Mouse (Mus musculus) heart, postnatal 0 days (tissue): ENCODE measurements at regions not wholly inside any gene's neighbourhood (a gene's known extent, or its start where the extent isn't known, plus 50 kb on each side); places are given as distances from the start of the nearest gene placed in this dataset.

Experiments
- ATAC-seq: fragments of 200-750 bp; cut with Nextera tagmentation; 2 replicates; pipeline ENCODE4 v1.8.0; 2017; ENCODE audit warnings: low read depth, moderate number of reproducible peaks, moderate library complexity; ENCODE audit not compliant: insufficient read depth
- DNase-seq: peaks from one replicate; pipeline ENCODE4 v3.0.0-alpha.2; 2016; ENCODE audit warnings: low spot score
- H3K27ac ChIP-seq: fragments of 300-500 bp; sonication (generic); 2 replicates; pipeline ENCODE4 v1.5.1; 2014; ENCODE audit warnings: low read depth, mild to moderate bottlenecking
- H3K27me3 ChIP-seq: fragments of 300-500 bp; sonication (generic); 2 replicates; pipeline ENCODE4 v1.6.1; 2014; ENCODE audit warnings: low read length, mixed read lengths; ENCODE audit not compliant: control insufficient read depth, insufficient read depth
- H3K36me3 ChIP-seq: fragments of 300-500 bp; sonication (generic); replicated peaks from 2 replicates; pipeline ENCODE4 v1.6.1; 2014; ENCODE audit warnings: low read length, mixed read lengths; ENCODE audit not compliant: control insufficient read depth, insufficient read depth
- H3K4me1 ChIP-seq: fragments of 300-500 bp; sonication (generic); 2 replicates; pipeline ENCODE4 v1.6.1; 2014; ENCODE audit warnings: antibody characterized with exemption; ENCODE audit not compliant: control insufficient read depth, insufficient read depth
- H3K4me2 ChIP-seq: fragments of 300-500 bp; sonication (generic); 2 replicates; pipeline ENCODE4 v1.6.1; 2014; ENCODE audit warnings: low read depth, mild to moderate bottlenecking, low read length, moderate library complexity
- H3K4me3 ChIP-seq: fragments of 300-500 bp; sonication (generic); 2 replicates; pipeline ENCODE4 v1.5.1; 2014; ENCODE audit warnings: low read depth, low read length
- H3K9ac ChIP-seq: fragments of 300-500 bp; sonication (generic); replicated peaks from 2 replicates; pipeline ENCODE4 v1.6.1; 2014; ENCODE audit warnings: low read depth, low read length, mixed read lengths
- H3K9me3 ChIP-seq: fragments of 300-500 bp; sonication (generic); replicated peaks from 2 replicates; pipeline ENCODE4 v1.6.1; 2016; ENCODE audit warnings: low read length; ENCODE audit not compliant: control insufficient read depth
- CTCF ChIP-seq: IDR thresholded peaks from 2 replicates; pipeline ENCODE4 v1.5.1; 2016; ENCODE audit warnings: antibody characterized with exemption, control low read depth, low read depth
- EP300 ChIP-seq: IDR thresholded peaks from 2 replicates; pipeline ENCODE4 v1.6.1; 2016; ENCODE audit warnings: antibody characterized with exemption, low read depth
- WGBS: fragments of 180-500 bp; shearing (Covaris S2); extraction: QIAGEN DNeasy Blood & Tissue Kit; methylation state at CpG from one replicate; pipeline ENCODE4 v1.1.7; 2014; 5-methylcytosine and 5-hydroxymethylcytosine counted together

DNA sequence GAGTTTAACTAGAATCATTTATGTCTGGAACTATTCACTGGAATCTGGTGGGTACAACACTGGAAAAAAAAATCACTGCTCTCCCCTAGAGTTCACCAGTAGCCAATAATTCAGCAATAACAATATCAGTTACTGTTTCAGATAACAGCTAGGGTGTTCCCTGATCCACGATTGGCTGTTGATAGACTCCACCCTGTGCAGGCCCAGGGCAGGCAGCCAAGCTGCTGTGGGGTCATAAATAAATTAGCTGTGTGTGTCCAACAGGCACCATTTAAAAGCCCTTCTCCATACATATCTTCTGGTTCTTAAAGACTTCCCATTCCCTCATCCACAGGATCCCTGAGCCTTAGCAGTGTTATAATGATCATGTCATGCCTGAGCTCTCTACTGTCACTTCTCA is 83.4 kb upstream of the Tas2r134 start:
- ATAC-seq, result no peak
- 61% methylated on average over 1 of the region's 1 CpGs for WGBS
- no peaks in the 10 kb centered on the region for H3K36me3 ChIP-seq
- no peaks in the 10 kb centered on the region for H3K4me1 ChIP-seq
- no peaks in the 10 kb centered on the region for H3K9me3 ChIP-seq
- no peak overlapping the region for H3K4me3 ChIP-seq
- no peak overlapping the region for H3K27ac ChIP-seq
- H3K27me3 ChIP-seq, result no peaks in the 10 kb centered on the region
- no peak overlapping the region for H3K9ac ChIP-seq
- TF ChIP-seq EP300 (no peak), CTCF (no peak)
- H3K4me2 ChIP-seq, result no peak overlapping the region
- DNase-seq, result no peak

GRCm38 (mm10) chr2:51542272-51542671 is 85.0 kb upstream of the Tas2r134 start:
- Histone ChIP-seq H3K27ac (no peak overlapping the region), H3K9ac (no peak overlapping the region), H3K36me3 (no peaks in the 10 kb centered on the region), H3K27me3 (no peaks in the 10 kb centered on the region), H3K4me1 (no peaks in the 10 kb centered on the region), H3K4me2 (no peak overlapping the region), H3K9me3 (no peaks in the 10 kb centered on the region), H3K4me3 (no peak overlapping the region)
- DNase-seq (no peak), ATAC-seq (no peak)
- TF ChIP-seq EP300 (no peak), CTCF (peak; percentile 24; the same call in 1 of the 2 replicates)
- WGBS, result 91% methylated on average over 4 of the region's 4 CpGs

GRCm38 (mm10) chr2:51532709-51533414 is 94.4 kb upstream of the Tas2r134 start:
- no peaks in the 10 kb centered on the region for H3K9me3 ChIP-seq
- no peak overlapping the region for H3K4me3 ChIP-seq
- no peak for DNase-seq
- no peak overlapping the region for H3K27ac ChIP-seq
- H3K36me3 ChIP-seq, result no peaks in the 10 kb centered on the region
- 61% methylated on average over 11 of the region's 11 CpGs for WGBS
- no peaks in the 10 kb centered on the region for H3K27me3 ChIP-seq
- no peak overlapping the region for H3K9ac ChIP-seq
- TF ChIP-seq CTCF (no peak), EP300 (0 out of 2 replicates have a peak, but pooled peaks have one; percentile 52)
- no peaks in the 10 kb centered on the region for H3K4me1 ChIP-seq
- no peak overlapping the region for H3K4me2 ChIP-seq
- no peak for ATAC-seq

DNA sequence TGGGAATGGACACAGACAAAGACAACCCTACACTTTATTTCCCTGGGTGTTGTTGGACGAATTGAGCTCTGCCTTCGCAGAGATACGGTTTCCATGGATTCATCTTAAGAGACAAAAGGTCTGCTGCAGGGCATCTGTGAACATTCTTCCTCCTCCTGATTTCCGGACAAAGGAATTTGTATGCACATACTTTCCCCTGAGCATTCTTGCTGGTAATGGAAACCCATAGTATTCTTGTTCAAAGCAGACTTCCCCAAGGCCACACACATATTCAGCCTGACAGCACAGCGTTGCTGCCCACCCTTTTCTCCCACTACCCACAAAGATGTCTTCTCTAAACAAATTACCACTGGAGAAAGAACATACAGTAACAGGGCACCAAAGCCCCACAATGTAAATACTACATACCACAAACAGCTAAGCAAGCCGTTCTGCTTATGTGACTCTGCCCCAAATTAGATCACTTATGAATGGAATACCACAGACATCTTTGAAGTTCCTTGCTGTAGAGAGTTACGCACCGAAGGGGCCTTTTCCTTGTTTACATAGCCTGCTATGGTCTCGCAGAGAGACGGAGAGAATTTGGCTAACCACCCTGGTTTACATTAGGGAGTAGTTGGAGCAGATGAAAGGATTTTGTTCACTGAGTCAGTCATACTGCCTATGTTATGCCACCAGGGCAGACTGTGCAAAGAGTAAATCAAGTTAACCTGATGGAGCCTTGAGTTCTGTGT is 96.0 kb upstream of the Tas2r134 start:
- no peak for DNase-seq
- no peaks in the 10 kb centered on the region for H3K27me3 ChIP-seq
- ATAC-seq, result no peak
- H3K4me1 ChIP-seq, result no peaks in the 10 kb centered on the region
- 39% methylated on average over 10 of the region's 10 CpGs for WGBS
- H3K36me3 ChIP-seq, result no peaks in the 10 kb centered on the region
- no peak overlapping the region for H3K4me3 ChIP-seq
- H3K9ac ChIP-seq, result no peak overlapping the region
- TF ChIP-seq EP300 (no peak), CTCF (no peak)
- no peak overlapping the region for H3K4me2 ChIP-seq
- H3K27ac ChIP-seq, result no peak overlapping the region
- no peaks in the 10 kb centered on the region for H3K9me3 ChIP-seq

DNA sequence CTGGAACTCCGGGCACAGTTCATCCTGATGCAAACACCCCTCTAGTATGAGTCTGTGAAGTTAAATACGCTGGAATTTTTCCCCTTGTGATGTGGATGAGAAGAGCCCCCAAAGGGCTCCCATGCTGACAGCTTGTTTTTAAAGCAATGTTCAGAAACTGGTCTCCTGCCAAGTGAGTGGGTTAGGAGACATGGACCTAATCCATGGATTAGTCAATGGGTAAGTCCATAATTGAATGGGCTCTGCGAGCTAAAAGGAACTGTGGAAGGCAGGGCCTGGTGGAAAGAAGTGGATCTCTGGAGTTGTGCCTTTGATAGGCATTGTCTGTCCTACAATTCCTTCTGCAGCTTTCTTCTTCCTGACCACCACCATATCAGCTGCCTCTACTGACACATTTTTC is 104.5 kb upstream of the Tas2r134 start:
- Histone ChIP-seq H3K27ac (no peak overlapping the region), H3K9me3 (no peaks in the 10 kb centered on the region), H3K4me3 (no peak overlapping the region), H3K27me3 (no peaks in the 10 kb centered on the region), H3K4me2 (no peak overlapping the region), H3K9ac (no peak overlapping the region), H3K36me3 (no peaks in the 10 kb centered on the region), H3K4me1 (no peaks in the 10 kb centered on the region)
- no peak for DNase-seq
- WGBS, result 80% methylated on average over 3 of the region's 3 CpGs
- ATAC-seq, result no peak
- TF ChIP-seq EP300 (no peak), CTCF (no peak)
